Mouse (Mus musculus): ENCODE measurements around the gene Bckdha.

DNA sequence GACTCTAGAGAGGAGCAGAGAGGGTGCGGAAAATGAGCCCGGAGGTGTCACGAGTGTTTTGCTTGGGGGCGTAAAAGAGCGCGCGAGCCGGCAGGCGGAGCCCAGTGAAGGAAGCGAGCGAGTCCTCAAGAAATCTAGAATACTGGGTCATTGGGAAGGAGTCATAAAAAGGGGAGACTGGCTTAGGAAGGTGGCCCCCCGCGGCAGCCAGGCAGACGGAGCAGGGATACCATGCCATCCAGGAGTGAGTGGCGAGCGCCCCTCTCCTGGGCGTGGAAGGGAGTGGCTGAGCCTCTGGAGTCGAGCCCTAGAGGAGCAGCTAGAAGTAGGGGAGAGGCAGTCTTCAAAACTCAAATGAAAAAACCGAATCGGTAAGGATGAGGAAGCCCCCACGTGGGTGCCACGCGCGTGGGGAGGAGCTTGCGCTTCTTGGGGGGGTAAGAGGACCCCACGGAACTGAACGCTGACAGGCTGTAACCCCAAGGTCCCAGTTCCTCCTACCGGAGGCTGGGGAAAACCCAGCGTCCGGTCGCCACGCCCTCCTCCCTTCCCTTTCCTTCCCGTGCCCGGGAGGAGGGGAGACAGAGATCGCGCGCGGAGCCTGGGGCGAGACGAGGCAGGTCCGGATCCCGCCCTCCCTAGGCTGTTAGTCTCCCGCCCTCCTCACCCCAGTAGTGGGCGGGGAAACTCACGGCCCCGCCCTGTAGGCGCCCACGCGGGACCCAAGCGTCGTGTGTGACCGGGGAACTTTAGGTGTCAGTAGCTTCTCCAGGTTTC, 30.2 kb upstream of the Bckdha start:
- TF ChIP-seq GATA1 (IDR thresholded peaks at IDR 0.05; ENCODE audit: borderline replicate concordance, low read length) (no peak), CTCF (IDR thresholded peaks at IDR 0.05; ENCODE audit: low read depth, low read length) (no peak), POLR2AphosphoS5 (IDR thresholded peaks at IDR 0.05; ENCODE audit: insufficient replicate concordance, low read depth, low read length) (no peak), GATA2 (IDR thresholded peaks at IDR 0.05; ENCODE audit: borderline replicate concordance, low read depth, low read length) (no peak)

All from G1E (cell line).